Mouse (Mus musculus): Measurements from ENCODE around the gene Yipf1. TPM values are rescaled to one million over a fixed set of nuclear protein-coding genes. Genes with fewer than 3 reads are reported as not detected.
"Not testable (repeated sequence)": the region's sequence is repeated elsewhere in the genome, so short reads cannot be mapped to it uniquely, and the experiment has no call there.

The Yipf1 gene
- polyA plus RNA-seq, 1 experiment from 2014 or later: 55.4 TPM

DNA sequence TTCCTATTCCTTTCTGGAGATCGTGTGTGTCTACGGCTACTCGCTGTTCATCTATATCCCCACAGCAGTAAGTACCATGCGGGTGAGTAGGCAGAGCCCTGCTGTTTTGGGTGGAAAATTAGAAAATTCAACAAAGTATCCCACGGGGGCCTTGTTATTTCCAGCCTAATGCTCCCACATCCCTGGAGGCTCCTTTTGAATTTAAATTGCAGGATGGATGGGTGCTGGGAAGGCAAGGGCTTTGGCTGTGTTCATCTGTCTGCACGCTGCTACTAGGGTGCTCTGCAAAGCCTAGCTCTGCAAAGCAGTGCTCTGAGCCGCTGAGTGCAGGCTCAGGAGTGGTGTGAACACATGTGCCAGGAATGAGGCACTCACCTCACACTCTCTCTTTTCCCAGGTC is 30.4 kb downstream of the Yipf1 start:
- Histone ChIP-seq H3K27ac (ENCODE audit: low read length) (no peak overlapping the region), H3K9me3 (ENCODE audit: control insufficient read depth, low read length) (no peaks in the 10 kb centered on the region), H3K4me1 (replicated peaks; ENCODE audit: control insufficient read depth, insufficient read depth, low read length) (no peaks in the 10 kb centered on the region), H3K36me3 (ENCODE audit: control insufficient read depth, insufficient read depth) (0 out of 2 replicates have a peak, but pooled peaks cover 2% of the 10 kb centered on the region), H3K9ac (replicated peaks; ENCODE audit: low read depth, low read length) (no peak overlapping the region), H3K4me3 (replicated peaks; ENCODE audit: low read length) (no peak overlapping the region), H3K27me3 (replicated peaks; ENCODE audit: control insufficient read depth, insufficient read depth, low read length) (no peaks in the 10 kb centered on the region), H3K4me2 (ENCODE audit: low read length) (no peak overlapping the region)
- ATAC-seq: no peak
- WGBS: 84% methylated on average over 7 of the region's 7 CpGs

GRCm38 (mm10) chr4:107347221-107347620 is 33.1 kb downstream of the Yipf1 start:
- Histone ChIP-seq H3K36me3 (ENCODE audit: control insufficient read depth, insufficient read depth) (peaks cover 2% of the 10 kb centered on the region), H3K4me2 (ENCODE audit: low read length) (no peak overlapping the region), H3K27me3 (replicated peaks; ENCODE audit: control insufficient read depth, insufficient read depth, low read length) (no peaks in the 10 kb centered on the region), H3K9me3 (ENCODE audit: control insufficient read depth, low read length) (no peaks in the 10 kb centered on the region), H3K9ac (replicated peaks; ENCODE audit: low read depth, low read length) (no peak overlapping the region), H3K4me1 (replicated peaks; ENCODE audit: control insufficient read depth, insufficient read depth, low read length) (no peaks in the 10 kb centered on the region), H3K4me3 (replicated peaks; ENCODE audit: low read length) (no peak overlapping the region), H3K27ac (ENCODE audit: low read length) (no peak overlapping the region)
- 89% methylated on average over 6 of the region's 6 CpGs for WGBS
- no peak for ATAC-seq

GRCm38 (mm10) chr4:107348529-107349310 is 34.6 kb downstream of the Yipf1 start:
- H3K4me3 ChIP-seq (replicated peaks; ENCODE audit: low read length): no peak overlapping the region
- H3K36me3 ChIP-seq (ENCODE audit: control insufficient read depth, insufficient read depth): peaks cover 2% of the 10 kb centered on the region
- WGBS: 78% methylated on average over 20 of the region's 20 CpGs
- H3K9me3 ChIP-seq (ENCODE audit: control insufficient read depth, low read length): no peaks in the 10 kb centered on the region
- no peak overlapping the region for H3K4me2 ChIP-seq (ENCODE audit: low read length)
- no peak for ATAC-seq
- no peaks in the 10 kb centered on the region for H3K27me3 ChIP-seq (replicated peaks; ENCODE audit: control insufficient read depth, insufficient read depth, low read length)
- H3K9ac ChIP-seq (replicated peaks; ENCODE audit: low read depth, low read length): no peak overlapping the region
- H3K4me1 ChIP-seq (replicated peaks; ENCODE audit: control insufficient read depth, insufficient read depth, low read length): no peaks in the 10 kb centered on the region
- H3K27ac ChIP-seq (ENCODE audit: low read length): no peak overlapping the region

DNA sequence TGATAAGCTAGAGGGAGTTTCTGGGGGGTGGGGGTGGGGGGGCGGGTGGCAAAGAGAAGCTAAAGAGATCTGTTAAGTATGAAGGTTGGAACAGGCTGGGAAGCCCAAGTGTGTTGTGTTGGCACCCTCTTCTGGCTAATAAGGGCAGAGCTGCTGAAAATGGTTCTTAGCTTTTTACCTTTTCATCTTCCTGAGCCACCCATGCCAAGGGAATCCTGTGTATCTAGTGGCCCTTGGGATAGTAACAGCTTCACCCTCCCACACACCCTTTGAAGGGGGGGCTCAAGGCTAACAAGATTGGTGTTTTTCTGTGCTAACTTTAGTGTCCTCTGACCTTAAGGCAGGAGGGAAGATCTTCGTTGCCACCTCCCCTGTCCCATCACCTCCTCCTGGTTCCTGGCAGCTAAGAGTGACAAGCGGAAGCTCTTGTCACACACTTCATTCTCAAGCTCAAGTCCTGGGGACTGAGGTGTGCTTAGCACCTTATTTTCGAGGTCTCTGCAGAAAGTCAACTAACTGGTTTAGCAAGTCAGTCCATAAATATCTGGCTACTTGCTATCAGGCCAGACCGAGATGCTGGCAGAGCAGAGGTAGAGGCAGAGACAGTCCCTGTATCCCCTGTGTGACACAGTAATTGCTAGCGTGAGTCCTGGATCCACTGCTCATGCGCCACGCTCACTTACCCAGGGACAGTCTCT is 35.3 kb downstream of the Yipf1 start:
- Histone ChIP-seq H3K36me3 (ENCODE audit: control insufficient read depth, insufficient read depth) (peaks cover 2% of the 10 kb centered on the region), H3K4me1 (replicated peaks; ENCODE audit: control insufficient read depth, insufficient read depth, low read length) (no peaks in the 10 kb centered on the region), H3K27ac (ENCODE audit: low read length) (no peak overlapping the region), H3K4me3 (replicated peaks; ENCODE audit: low read length) (no peak overlapping the region), H3K27me3 (replicated peaks; ENCODE audit: control insufficient read depth, insufficient read depth, low read length) (no peaks in the 10 kb centered on the region), H3K4me2 (ENCODE audit: low read length) (no peak overlapping the region), H3K9ac (replicated peaks; ENCODE audit: low read depth, low read length) (no peak overlapping the region), H3K9me3 (ENCODE audit: control insufficient read depth, low read length) (no peaks in the 10 kb centered on the region)
- 74% methylated on average over 8 of the region's 8 CpGs for WGBS
- ATAC-seq: no peak

- ATAC-seq: no peak
- H3K4me1 ChIP-seq (replicated peaks; ENCODE audit: control insufficient read depth, insufficient read depth, low read length): no peaks in the 10 kb centered on the region
- no peak overlapping the region for H3K4me2 ChIP-seq (ENCODE audit: low read length)
- H3K4me3 ChIP-seq (replicated peaks; ENCODE audit: low read length): no peak overlapping the region
- no peaks in the 10 kb centered on the region; the same call in none of the 2 replicates for H3K36me3 ChIP-seq (ENCODE audit: control insufficient read depth, insufficient read depth)
- no peaks in the 10 kb centered on the region for H3K9me3 ChIP-seq (ENCODE audit: control insufficient read depth, low read length)
- H3K27me3 ChIP-seq (replicated peaks; ENCODE audit: control insufficient read depth, insufficient read depth, low read length): no peaks in the 10 kb centered on the region
- no peak overlapping the region for H3K9ac ChIP-seq (replicated peaks; ENCODE audit: low read depth, low read length)
- no peak overlapping the region for H3K27ac ChIP-seq (ENCODE audit: low read length)
Measured at GRCm38 (mm10) chr4:107351368-107351767, 37.2 kb downstream of the Yipf1 start.

GRCm38 (mm10) chr4:107353612-107354011 is 39.4 kb downstream of the Yipf1 start:
- 90% methylated on average over 3 of the region's 3 CpGs for WGBS
- Histone ChIP-seq H3K9me3 (ENCODE audit: control insufficient read depth, low read length) (no peaks in the 10 kb centered on the region), H3K36me3 (ENCODE audit: control insufficient read depth, insufficient read depth) (no peaks in the 10 kb centered on the region; the same call in none of the 2 replicates), H3K4me1 (replicated peaks; ENCODE audit: control insufficient read depth, insufficient read depth, low read length) (no peaks in the 10 kb centered on the region), H3K27ac (ENCODE audit: low read length) (no peak overlapping the region), H3K27me3 (replicated peaks; ENCODE audit: control insufficient read depth, insufficient read depth, low read length) (no peaks in the 10 kb centered on the region), H3K4me2 (ENCODE audit: low read length) (no peak overlapping the region), H3K9ac (replicated peaks; ENCODE audit: low read depth, low read length) (no peak overlapping the region), H3K4me3 (replicated peaks; ENCODE audit: low read length) (no peak overlapping the region)
- no peak for ATAC-seq

- no peak overlapping the region for H3K9ac ChIP-seq (replicated peaks; ENCODE audit: low read depth, low read length)
- no peaks in the 10 kb centered on the region for H3K4me1 ChIP-seq (replicated peaks; ENCODE audit: control insufficient read depth, insufficient read depth, low read length)
- no peaks in the 10 kb centered on the region; the same call in none of the 2 replicates for H3K36me3 ChIP-seq (ENCODE audit: control insufficient read depth, insufficient read depth)
- no peak overlapping the region for H3K4me3 ChIP-seq (replicated peaks; ENCODE audit: low read length)
- WGBS: 87% methylated on average over 5 of the region's 5 CpGs
- no peak for ATAC-seq
- no peaks in the 10 kb centered on the region for H3K9me3 ChIP-seq (ENCODE audit: control insufficient read depth, low read length)
- H3K4me2 ChIP-seq (ENCODE audit: low read length): no peak overlapping the region
- no peak overlapping the region for H3K27ac ChIP-seq (ENCODE audit: low read length)
- no peaks in the 10 kb centered on the region for H3K27me3 ChIP-seq (replicated peaks; ENCODE audit: control insufficient read depth, insufficient read depth, low read length)
Measured at GRCm38 (mm10) chr4:107354126-107354525, 40.0 kb downstream of the Yipf1 start.

- Histone ChIP-seq H3K9me3 (ENCODE audit: control insufficient read depth, low read length) (no peaks in the 10 kb centered on the region), H3K9ac (replicated peaks; ENCODE audit: low read depth, low read length) (no peak overlapping the region), H3K27me3 (replicated peaks; ENCODE audit: control insufficient read depth, insufficient read depth, low read length) (no peaks in the 10 kb centered on the region), H3K27ac (ENCODE audit: low read length) (no peak overlapping the region), H3K36me3 (ENCODE audit: control insufficient read depth, insufficient read depth) (no peaks in the 10 kb centered on the region; the same call in none of the 2 replicates), H3K4me2 (ENCODE audit: low read length) (no peak overlapping the region), H3K4me3 (replicated peaks; ENCODE audit: low read length) (no peak overlapping the region), H3K4me1 (replicated peaks; ENCODE audit: control insufficient read depth, insufficient read depth, low read length) (no peaks in the 10 kb centered on the region)
- 62% methylated on average over 4 of the region's 4 CpGs for WGBS
- ATAC-seq: no peak
Measured at GRCm38 (mm10) chr4:107354543-107354942, 40.4 kb downstream of the Yipf1 start.

DNA sequence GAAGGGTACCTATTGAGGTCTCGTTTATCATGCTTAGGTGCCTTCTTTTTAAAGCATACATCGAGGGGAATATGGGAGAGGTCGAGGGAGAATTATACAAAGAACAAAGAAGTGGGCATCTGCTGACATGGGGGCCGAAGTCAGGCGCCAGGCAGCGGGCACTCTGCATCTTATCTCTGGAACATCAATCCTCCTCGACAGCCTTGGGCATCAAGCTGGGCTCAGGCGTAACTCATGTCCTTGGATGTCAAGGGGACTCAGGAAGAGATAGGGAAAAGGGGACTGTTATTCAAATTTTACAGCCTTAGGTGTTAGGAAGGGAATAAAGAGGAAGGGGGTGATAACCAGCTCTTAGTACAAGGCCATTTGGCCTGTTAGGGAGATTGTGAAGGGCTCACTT is 43.0 kb downstream of the Yipf1 start:
- H3K27ac ChIP-seq (ENCODE audit: low read length); H3K36me3 ChIP-seq (ENCODE audit: control insufficient read depth, insufficient read depth); H3K4me3 ChIP-seq (replicated peaks; ENCODE audit: low read length); H3K4me2 ChIP-seq (ENCODE audit: low read length); ATAC-seq; H3K27me3 ChIP-seq (replicated peaks; ENCODE audit: control insufficient read depth, insufficient read depth, low read length); H3K9me3 ChIP-seq (ENCODE audit: control insufficient read depth, low read length); H3K4me1 ChIP-seq (replicated peaks; ENCODE audit: control insufficient read depth, insufficient read depth, low read length); H3K9ac ChIP-seq (replicated peaks; ENCODE audit: low read depth, low read length): not testable (repeated sequence)
- WGBS: 80% methylated on average over 8 of the region's 8 CpGs
